Mouse (Mus musculus): ENCODE measurements around the gene Neto2. TPM values are rescaled to one million over a fixed set of nuclear protein-coding genes. Genes with fewer than 3 reads are reported as not detected.

Gene Neto2
- polyA plus RNA-seq, 1 experiment, result 25.6 TPM

GRCm38 (mm10) chr8:85606561-85606960 is 94.2 kb downstream of the Neto2 start:
- H3K4me3 ChIP-seq (ENCODE audit: insufficient read depth, low read length), result no peak overlapping the region
- no peak for TF ChIP-seq CTCF (IDR thresholded peaks at IDR 0.05; ENCODE audit: extremely low read depth, insufficient read depth, low read length)
- H3K4me1 ChIP-seq (ENCODE audit: control insufficient read depth, insufficient read depth, low read length), result no peaks in the 10 kb centered on the region
- H3K27ac ChIP-seq (ENCODE audit: insufficient read depth, low read length), result no peak overlapping the region

DNA sequence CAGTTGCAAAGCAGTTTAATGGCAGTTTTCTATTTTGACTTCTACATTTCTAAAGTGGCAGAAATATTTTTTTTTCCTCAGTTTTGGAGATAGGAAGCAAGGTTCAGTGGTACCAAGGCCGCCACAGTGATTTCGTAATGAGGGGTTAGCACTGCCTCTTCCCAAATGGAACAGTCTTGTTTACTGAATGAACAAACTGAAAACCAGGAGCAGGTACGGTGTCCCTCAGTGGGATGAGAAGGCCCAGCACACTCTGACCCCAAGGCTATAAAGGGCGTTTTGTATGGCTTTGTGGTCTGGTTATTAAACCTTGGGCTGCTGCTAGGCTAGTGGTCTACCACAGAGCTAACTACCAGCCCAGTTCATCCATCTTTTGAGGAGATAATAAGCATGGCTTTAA is 96.5 kb downstream of the Neto2 start:
- Histone ChIP-seq H3K27ac (ENCODE audit: insufficient read depth, low read length) (no peak overlapping the region), H3K4me1 (ENCODE audit: control insufficient read depth, insufficient read depth, low read length) (no peaks in the 10 kb centered on the region), H3K4me3 (ENCODE audit: insufficient read depth, low read length) (no peak overlapping the region)
- TF ChIP-seq CTCF (IDR thresholded peaks at IDR 0.05; ENCODE audit: extremely low read depth, insufficient read depth, low read length) (no peak), POLR2A (IDR thresholded peaks at IDR 0.05; ENCODE audit: extremely low read depth, insufficient read depth, low read length) (no peak)

- TF ChIP-seq CTCF (IDR thresholded peaks at IDR 0.05; ENCODE audit: extremely low read depth, insufficient read depth, low read length), result peak; percentile 84
- TF ChIP-seq POLR2A (IDR thresholded peaks at IDR 0.05; ENCODE audit: extremely low read depth, insufficient read depth, low read length), result no peak
- H3K27ac ChIP-seq (ENCODE audit: insufficient read depth, low read length), result no peak overlapping the region
- no peak overlapping the region for H3K4me3 ChIP-seq (ENCODE audit: insufficient read depth, low read length)
- no peaks in the 10 kb centered on the region for H3K4me1 ChIP-seq (ENCODE audit: control insufficient read depth, insufficient read depth, low read length)
These were observed 97.4 kb downstream of the Neto2 start for GRCm38 (mm10) chr8:85603203-85603895.

GRCm38 (mm10) chr8:85602737-85603136 is 98.0 kb downstream of the Neto2 start:
- Histone ChIP-seq H3K27ac (ENCODE audit: insufficient read depth, low read length) (no peak overlapping the region), H3K4me1 (ENCODE audit: control insufficient read depth, insufficient read depth, low read length) (no peaks in the 10 kb centered on the region), H3K4me3 (ENCODE audit: insufficient read depth, low read length) (no peak overlapping the region)
- TF ChIP-seq POLR2A (IDR thresholded peaks at IDR 0.05; ENCODE audit: extremely low read depth, insufficient read depth, low read length) (no peak), CTCF (IDR thresholded peaks at IDR 0.05; ENCODE audit: extremely low read depth, insufficient read depth, low read length) (no peak)

- Histone ChIP-seq H3K4me3 (ENCODE audit: insufficient read depth, low read length) (no peak overlapping the region), H3K27ac (ENCODE audit: insufficient read depth, low read length) (no peak overlapping the region), H3K4me1 (ENCODE audit: control insufficient read depth, insufficient read depth, low read length) (no peaks in the 10 kb centered on the region)
- TF ChIP-seq CTCF (IDR thresholded peaks at IDR 0.05; ENCODE audit: extremely low read depth, insufficient read depth, low read length) (no peak), POLR2A (IDR thresholded peaks at IDR 0.05; ENCODE audit: extremely low read depth, insufficient read depth, low read length) (no peak)
These were observed 99.0 kb downstream of the Neto2 start for GRCm38 (mm10) chr8:85601741-85602140.

DNA sequence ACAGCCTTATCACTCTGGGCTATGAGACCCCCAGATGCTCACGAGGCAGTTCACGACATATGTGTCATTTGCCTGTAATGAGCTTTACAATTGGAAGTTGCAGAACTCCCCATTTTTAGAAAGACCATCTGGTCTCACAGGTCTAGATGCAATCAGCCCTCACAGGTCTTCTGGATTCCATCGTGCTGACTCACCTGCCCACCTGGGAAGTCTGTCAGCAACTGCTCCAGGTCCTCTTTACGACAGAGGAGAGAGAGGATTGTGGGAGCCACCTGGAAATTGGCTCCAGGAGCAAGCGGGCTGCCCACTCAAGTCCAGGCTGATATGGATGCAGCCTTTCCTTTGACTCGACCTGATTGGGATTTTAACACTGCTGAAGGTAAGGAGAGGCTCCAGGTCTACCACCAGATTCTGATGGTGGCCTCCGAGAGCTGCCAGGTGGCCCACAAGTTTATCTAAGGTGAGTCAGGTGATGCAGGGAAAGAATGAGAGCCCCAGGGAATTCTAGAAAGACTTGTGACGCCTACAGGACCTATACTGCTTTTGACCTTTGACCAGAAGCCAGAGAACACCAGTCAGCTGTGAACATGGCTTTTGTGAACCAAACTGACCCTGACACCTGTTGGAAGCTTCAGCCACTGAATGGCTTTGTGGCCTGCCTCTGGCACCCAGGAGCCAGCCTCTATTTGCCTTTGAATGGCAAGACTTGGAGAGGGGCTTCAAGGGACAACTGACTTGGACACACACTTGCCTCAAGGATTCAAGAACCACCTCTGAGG is 103.1 kb downstream of the Neto2 start:
- no peak overlapping the region for H3K4me3 ChIP-seq (ENCODE audit: insufficient read depth, low read length)
- H3K27ac ChIP-seq (ENCODE audit: insufficient read depth, low read length), result no peak overlapping the region
- TF ChIP-seq CTCF (IDR thresholded peaks at IDR 0.05; ENCODE audit: extremely low read depth, insufficient read depth, low read length), result no peak
- no peak for TF ChIP-seq POLR2A (IDR thresholded peaks at IDR 0.05; ENCODE audit: extremely low read depth, insufficient read depth, low read length)
- no peaks in the 10 kb centered on the region for H3K4me1 ChIP-seq (ENCODE audit: control insufficient read depth, insufficient read depth, low read length)

- no peak overlapping the region for H3K4me3 ChIP-seq (ENCODE audit: insufficient read depth, low read length)
- H3K27ac ChIP-seq (ENCODE audit: insufficient read depth, low read length), result no peak overlapping the region
- TF ChIP-seq POLR2A (IDR thresholded peaks at IDR 0.05; ENCODE audit: extremely low read depth, insufficient read depth, low read length), result no peak
- TF ChIP-seq CTCF (IDR thresholded peaks at IDR 0.05; ENCODE audit: extremely low read depth, insufficient read depth, low read length), result no peak
- H3K4me1 ChIP-seq (ENCODE audit: control insufficient read depth, insufficient read depth, low read length), result no peaks in the 10 kb centered on the region
These were observed 105.3 kb downstream of the Neto2 start for GRCm38 (mm10) chr8:85595391-85595790.

- Histone ChIP-seq H3K27ac (ENCODE audit: insufficient read depth, low read length) (no peak overlapping the region), H3K4me1 (ENCODE audit: control insufficient read depth, insufficient read depth, low read length) (no peaks in the 10 kb centered on the region), H3K4me3 (ENCODE audit: insufficient read depth, low read length) (no peak overlapping the region)
- TF ChIP-seq CTCF (IDR thresholded peaks at IDR 0.05; ENCODE audit: extremely low read depth, insufficient read depth, low read length) (no peak), POLR2A (IDR thresholded peaks at IDR 0.05; ENCODE audit: extremely low read depth, insufficient read depth, low read length) (no peak)
These were observed 105.7 kb downstream of the Neto2 start for GRCm38 (mm10) chr8:85594983-85595382.

DNA sequence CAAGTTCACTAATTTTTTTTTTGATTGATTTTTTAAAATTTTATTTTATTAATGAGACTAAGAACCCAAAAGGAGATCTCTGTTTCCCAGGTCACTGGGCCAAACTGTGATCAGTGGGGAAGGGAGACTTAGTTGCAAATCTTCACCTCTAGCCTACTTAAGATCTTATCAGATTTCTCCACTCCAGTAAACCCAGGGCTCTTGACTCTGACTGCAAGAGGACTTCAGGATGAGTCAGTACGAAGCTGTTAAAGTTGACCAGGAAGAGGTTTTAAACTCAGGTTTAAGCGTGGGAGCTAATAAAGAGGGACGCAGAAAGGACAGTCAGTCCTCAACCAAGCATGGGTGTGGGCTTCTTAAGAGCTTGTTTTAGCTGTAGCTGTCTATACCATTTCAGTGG is 107.4 kb downstream of the Neto2 start:
- Histone ChIP-seq H3K4me1 (ENCODE audit: control insufficient read depth, insufficient read depth, low read length) (no peaks in the 10 kb centered on the region), H3K27ac (ENCODE audit: insufficient read depth, low read length) (no peak overlapping the region), H3K4me3 (ENCODE audit: insufficient read depth, low read length) (no peak overlapping the region)
- TF ChIP-seq CTCF (IDR thresholded peaks at IDR 0.05; ENCODE audit: extremely low read depth, insufficient read depth, low read length) (no peak), POLR2A (IDR thresholded peaks at IDR 0.05; ENCODE audit: extremely low read depth, insufficient read depth, low read length) (no peak)

DNA sequence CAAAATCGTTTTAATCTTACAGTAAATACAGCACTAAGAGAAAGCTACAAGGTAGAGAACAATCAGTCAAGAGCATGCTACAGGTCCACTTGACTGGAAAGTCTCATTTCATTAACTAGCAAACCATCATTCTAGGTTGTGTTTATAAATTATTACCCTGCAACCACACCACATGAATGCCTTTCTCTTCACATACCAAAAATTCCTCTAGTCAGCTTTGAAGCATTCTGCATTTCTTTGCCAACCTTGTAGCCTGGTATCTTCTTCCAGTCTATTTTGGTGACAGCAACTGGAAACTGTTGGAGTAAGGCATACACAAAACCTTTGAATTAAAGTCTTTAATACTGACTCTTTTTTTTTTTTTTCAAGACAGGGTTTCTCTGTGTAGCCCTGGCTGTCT is 109.2 kb downstream of the Neto2 start:
- TF ChIP-seq POLR2A (IDR thresholded peaks at IDR 0.05; ENCODE audit: extremely low read depth, insufficient read depth, low read length), result no peak
- TF ChIP-seq CTCF (IDR thresholded peaks at IDR 0.05; ENCODE audit: extremely low read depth, insufficient read depth, low read length), result no peak
- Histone ChIP-seq H3K4me3 (ENCODE audit: insufficient read depth, low read length) (no peak overlapping the region), H3K4me1 (ENCODE audit: control insufficient read depth, insufficient read depth, low read length) (no peaks in the 10 kb centered on the region), H3K27ac (ENCODE audit: insufficient read depth, low read length) (no peak overlapping the region)
